Mouse (Mus musculus): ENCODE measurements around the gene Pold2. TPM values are rescaled to one million over a fixed set of nuclear protein-coding genes. Genes with fewer than 3 reads are reported as not detected.

The Pold2 gene
- total and polyA plus RNA-seq, 2 experiments from 2014 or later, result 32.9 to 49.5 TPM

GRCm38 (mm10) chr11:5915429-5916177 is 37.5 kb upstream of the Pold2 start:
- DNase-seq (ENCODE audit: low spot score), result no peak

GRCm38 (mm10) chr11:5914940-5915339 is 36.8 kb upstream of the Pold2 start:
- no peaks in the 10 kb centered on the region; the same call in 1 of the 2 replicates for H3K4me1 ChIP-seq (ENCODE audit: insufficient read depth, low read length)
- no peaks in the 10 kb centered on the region for H3K9me3 ChIP-seq (ENCODE audit: low read length)
- ATAC-seq (no peak), DNase-seq (ENCODE audit: low spot score) (no peak)
- no peak for TF ChIP-seq CTCF (IDR thresholded peaks at IDR 0.05; ENCODE audit: low read depth)
- no peaks in the 10 kb centered on the region for H3K27me3 ChIP-seq (ENCODE audit: insufficient read depth, low read length)
- WGBS, result 55% methylated on average over 5 of the region's 5 CpGs
- no peak overlapping the region for H3K27ac ChIP-seq
- no peak overlapping the region for H3K4me3 ChIP-seq (ENCODE audit: low read length)
- no peak overlapping the region for H3K4me2 ChIP-seq (ENCODE audit: low read depth, low read length)
- H3K9ac ChIP-seq (replicated peaks; ENCODE audit: low read length), result no peak overlapping the region
- no peaks in the 10 kb centered on the region for H3K36me3 ChIP-seq (ENCODE audit: insufficient read depth, low read length)

More at GRCm38 (mm10) chr11:5915429-5916177, 37.5 kb upstream of the Pold2 start:
- H3K9ac ChIP-seq (replicated peaks; ENCODE audit: low read length), result no peak overlapping the region
- H3K4me2 ChIP-seq (ENCODE audit: low read depth, low read length), result no peak overlapping the region
- WGBS, result 76% methylated on average over 5 of the region's 5 CpGs
- H3K27me3 ChIP-seq (ENCODE audit: insufficient read depth, low read length), result no peaks in the 10 kb centered on the region
- no peaks in the 10 kb centered on the region for H3K36me3 ChIP-seq (ENCODE audit: insufficient read depth, low read length)
- H3K9me3 ChIP-seq (ENCODE audit: low read length), result no peaks in the 10 kb centered on the region
- no peaks in the 10 kb centered on the region; the same call in 1 of the 2 replicates for H3K4me1 ChIP-seq (ENCODE audit: insufficient read depth, low read length)
- no peak for ATAC-seq
- no peak for TF ChIP-seq CTCF (IDR thresholded peaks at IDR 0.05; ENCODE audit: low read depth)
- no peak overlapping the region for H3K27ac ChIP-seq
- H3K4me3 ChIP-seq (ENCODE audit: low read length), result no peak overlapping the region

GRCm38 (mm10) chr11:5913936-5914335 is 35.8 kb upstream of the Pold2 start:
- H3K4me3 ChIP-seq (ENCODE audit: low read length), result no peak overlapping the region
- H3K9me3 ChIP-seq (ENCODE audit: low read length), result no peaks in the 10 kb centered on the region
- no peak overlapping the region for H3K27ac ChIP-seq
- 78% methylated on average over 4 of the region's 4 CpGs for WGBS
- no peaks in the 10 kb centered on the region for H3K27me3 ChIP-seq (ENCODE audit: insufficient read depth, low read length)
- DNase-seq (ENCODE audit: low spot score) (peak; percentile 41), ATAC-seq (peak; percentile 31; the same call in 1 of the 2 replicates)
- no peak overlapping the region for H3K4me2 ChIP-seq (ENCODE audit: low read depth, low read length)
- no peaks in the 10 kb centered on the region; the same call in 1 of the 2 replicates for H3K4me1 ChIP-seq (ENCODE audit: insufficient read depth, low read length)
- H3K36me3 ChIP-seq (ENCODE audit: insufficient read depth, low read length), result no peaks in the 10 kb centered on the region
- no peak overlapping the region for H3K9ac ChIP-seq (replicated peaks; ENCODE audit: low read length)
- TF ChIP-seq CTCF (IDR thresholded peaks at IDR 0.05; ENCODE audit: low read depth), result no peak

- H3K9ac ChIP-seq (replicated peaks; ENCODE audit: low read length), result no peak overlapping the region
- no peaks in the 10 kb centered on the region for H3K9me3 ChIP-seq (ENCODE audit: low read length)
- H3K27me3 ChIP-seq (ENCODE audit: insufficient read depth, low read length), result no peaks in the 10 kb centered on the region
- DNase-seq (ENCODE audit: low spot score) (no peak), ATAC-seq (peak; percentile 21; the same call in 1 of the 2 replicates)
- no peaks in the 10 kb centered on the region; the same call in 1 of the 2 replicates for H3K4me1 ChIP-seq (ENCODE audit: insufficient read depth, low read length)
- no peak overlapping the region for H3K27ac ChIP-seq
- no peak overlapping the region for H3K4me2 ChIP-seq (ENCODE audit: low read depth, low read length)
- no peak for TF ChIP-seq CTCF (IDR thresholded peaks at IDR 0.05; ENCODE audit: low read depth)
- H3K36me3 ChIP-seq (ENCODE audit: insufficient read depth, low read length), result no peaks in the 10 kb centered on the region
- no peak overlapping the region for H3K4me3 ChIP-seq (ENCODE audit: low read length)
- 61% methylated on average over 8 of the region's 8 CpGs for WGBS
These were observed 35.2 kb upstream of the Pold2 start for GRCm38 (mm10) chr11:5913256-5913655.

- peak; percentile 75 for DNase-seq (ENCODE audit: low spot score)
- WGBS, result 26% methylated on average over 5 of the region's 5 CpGs
- Histone ChIP-seq H3K4me3 (ENCODE audit: low read length) (no peak overlapping the region), H3K9ac (replicated peaks; ENCODE audit: low read length) (no peak overlapping the region), H3K27me3 (ENCODE audit: insufficient read depth, low read length) (no peaks in the 10 kb centered on the region), H3K9me3 (ENCODE audit: low read length) (no peaks in the 10 kb centered on the region), H3K4me1 (ENCODE audit: insufficient read depth, low read length) (no peaks in the 10 kb centered on the region; the same call in 1 of the 2 replicates), H3K36me3 (ENCODE audit: insufficient read depth, low read length) (no peaks in the 10 kb centered on the region), H3K27ac (no peak overlapping the region), H3K4me2 (ENCODE audit: low read depth, low read length) (no peak overlapping the region)
- peak; percentile 57 for ATAC-seq
- TF ChIP-seq CTCF (IDR thresholded peaks at IDR 0.05; ENCODE audit: low read depth), result peak; percentile 71
These were observed 34.5 kb upstream of the Pold2 start for GRCm38 (mm10) chr11:5912635-5913034.

- Histone ChIP-seq H3K4me1 (ENCODE audit: insufficient read depth, low read length) (no peaks in the 10 kb centered on the region; the same call in 1 of the 2 replicates), H3K4me2 (ENCODE audit: low read depth, low read length) (no peak overlapping the region), H3K4me3 (ENCODE audit: low read length) (no peak overlapping the region), H3K27ac (no peak overlapping the region), H3K36me3 (ENCODE audit: insufficient read depth, low read length) (no peaks in the 10 kb centered on the region), H3K27me3 (ENCODE audit: insufficient read depth, low read length) (no peaks in the 10 kb centered on the region), H3K9me3 (ENCODE audit: low read length) (no peaks in the 10 kb centered on the region), H3K9ac (replicated peaks; ENCODE audit: low read length) (no peak overlapping the region)
- WGBS, result 81% methylated on average over 4 of the region's 4 CpGs
- no peak for ATAC-seq
- TF ChIP-seq CTCF (IDR thresholded peaks at IDR 0.05; ENCODE audit: low read depth), result no peak
- DNase-seq (ENCODE audit: low spot score), result no peak
These were observed 30.6 kb upstream of the Pold2 start for GRCm38 (mm10) chr11:5908642-5909041.

GRCm38 (mm10) chr11:5907096-5907495 is 29.0 kb upstream of the Pold2 start:
- WGBS, result 42% methylated on average over 5 of the region's 5 CpGs
- H3K9ac ChIP-seq (replicated peaks; ENCODE audit: low read length), result no peak overlapping the region
- no peak for TF ChIP-seq CTCF (IDR thresholded peaks at IDR 0.05; ENCODE audit: low read depth)
- no peaks in the 10 kb centered on the region for H3K27me3 ChIP-seq (ENCODE audit: insufficient read depth, low read length)
- no peak overlapping the region for H3K27ac ChIP-seq
- no peaks in the 10 kb centered on the region for H3K36me3 ChIP-seq (ENCODE audit: insufficient read depth, low read length)
- no peak overlapping the region for H3K4me2 ChIP-seq (ENCODE audit: low read depth, low read length)
- H3K4me1 ChIP-seq (ENCODE audit: insufficient read depth, low read length), result peaks cover 6% of the 10 kb centered on the region; the same call in 1 of the 2 replicates
- ATAC-seq, result no peak
- no peak overlapping the region for H3K4me3 ChIP-seq (ENCODE audit: low read length)
- no peaks in the 10 kb centered on the region for H3K9me3 ChIP-seq (ENCODE audit: low read length)
- DNase-seq (ENCODE audit: low spot score), result no peak

Measured in hindbrain, postnatal 0 days (tissue).